Mouse (Mus musculus) midbrain, embryonic 11.5 days (tissue): ENCODE results near the gene Wdr91. TPM values are rescaled to one million over a fixed set of nuclear protein-coding genes. Genes with fewer than 3 reads are reported as not detected.

Source experiments
- ATAC-seq: fragments of 200-750 bp; cut with Nextera tagmentation; 2 replicates; pipeline ENCODE4 v1.8.0; 2017; ENCODE audit warnings: moderate TSS enrichment, moderate library complexity; ENCODE audit not compliant: low FRiP score
- DNase-seq: peaks from one replicate; pipeline ENCODE4 v3.0.0; 2015; ENCODE audit warnings: low spot score; ENCODE audit errors: missing footprints
- H3K27ac ChIP-seq: fragments of 300-500 bp; sonication (generic); 2 replicates; pipeline ENCODE4 v1.5.1; 2014; ENCODE audit warnings: low read depth, low read length
- H3K27me3 ChIP-seq: fragments of 300-500 bp; sonication (generic); 2 replicates; pipeline ENCODE4 v1.6.1; 2014; ENCODE audit warnings: mild to moderate bottlenecking, low read length, moderate library complexity, mixed read lengths; ENCODE audit not compliant: control insufficient read depth, insufficient read depth
- H3K36me3 ChIP-seq: fragments of 300-500 bp; sonication (generic); 2 replicates; pipeline ENCODE4 v1.6.1; 2014; ENCODE audit warnings: mild to moderate bottlenecking, low read length, moderate library complexity, mixed read lengths; ENCODE audit not compliant: control insufficient read depth, insufficient read depth
- H3K4me1 ChIP-seq: fragments of 300-500 bp; sonication (generic); 2 replicates; pipeline ENCODE4 v1.6.1; 2014; ENCODE audit warnings: low read length; ENCODE audit not compliant: control insufficient read depth, insufficient read depth
- H3K4me2 ChIP-seq: fragments of 300-500 bp; sonication (generic); 2 replicates; pipeline ENCODE4 v1.6.1; 2014; ENCODE audit warnings: mild to moderate bottlenecking, moderate library complexity
- H3K4me3 ChIP-seq: fragments of 300-500 bp; sonication (generic); 2 replicates; pipeline ENCODE4 v1.5.1; 2014; ENCODE audit warnings: low read depth, low read length
- H3K9ac ChIP-seq: fragments of 300-500 bp; sonication (generic); 2 replicates; pipeline ENCODE4 v1.6.1; 2014; ENCODE audit warnings: low read length
- H3K9me3 ChIP-seq: fragments of 300-500 bp; sonication (generic); 2 replicates; pipeline ENCODE4 v1.6.1; 2016; ENCODE audit warnings: low read length; ENCODE audit not compliant: control insufficient read depth
- WGBS: fragments of 180-500 bp; shearing (Covaris S2); extraction: QIAGEN DNeasy Blood & Tissue Kit; methylation state at CpG from one replicate; pipeline ENCODE4 v1.1.7; 2014; 5-methylcytosine and 5-hydroxymethylcytosine counted together
- polyA plus RNA-seq: library from polyadenylated mRNA; unstranded; fragments of >200 nt; fragmentation: Nextera tagmentation; extraction: Ambion mirVana; gene quantifications from 2 replicates; pipeline ENCODE4 v1.2.1, GENCODE M21; 2014

Gene Wdr91
- polyA plus RNA-seq, 1 experiment from 2014 or later: 10.4 TPM

DNA sequence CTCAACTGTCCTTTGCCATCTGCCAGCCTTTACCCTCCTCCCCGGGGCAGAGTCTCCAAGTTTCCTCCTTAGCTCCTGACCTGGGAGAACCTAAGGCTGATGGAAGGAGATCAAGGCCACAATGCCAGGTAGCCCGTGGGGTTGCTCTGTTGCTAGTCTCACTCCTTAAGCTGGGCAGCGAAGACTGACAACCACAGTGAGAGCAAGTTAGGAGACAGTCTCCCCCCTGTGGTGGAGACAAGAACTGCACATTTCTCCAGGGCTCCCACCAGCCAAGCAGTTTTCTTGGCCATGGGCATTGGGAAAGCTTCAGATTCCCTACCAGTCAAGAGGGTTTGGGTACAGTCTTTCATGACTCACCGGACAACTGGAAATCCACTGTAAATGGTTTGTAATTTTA, 16.5 kb upstream of the Wdr91 start:
- Histone ChIP-seq H3K4me1 (no peaks in the 10 kb centered on the region), H3K27me3 (no peaks in the 10 kb centered on the region), H3K9me3 (no peaks in the 10 kb centered on the region), H3K4me2 (no peak overlapping the region), H3K9ac (no peak overlapping the region), H3K27ac (no peak overlapping the region), H3K36me3 (no peaks in the 10 kb centered on the region), H3K4me3 (no peak overlapping the region)
- WGBS: 49% methylated on average over 4 of the region's 4 CpGs
- ATAC-seq (peak; percentile 14; the same call in 1 of the 2 replicates), DNase-seq (peak; percentile 98)

DNA sequence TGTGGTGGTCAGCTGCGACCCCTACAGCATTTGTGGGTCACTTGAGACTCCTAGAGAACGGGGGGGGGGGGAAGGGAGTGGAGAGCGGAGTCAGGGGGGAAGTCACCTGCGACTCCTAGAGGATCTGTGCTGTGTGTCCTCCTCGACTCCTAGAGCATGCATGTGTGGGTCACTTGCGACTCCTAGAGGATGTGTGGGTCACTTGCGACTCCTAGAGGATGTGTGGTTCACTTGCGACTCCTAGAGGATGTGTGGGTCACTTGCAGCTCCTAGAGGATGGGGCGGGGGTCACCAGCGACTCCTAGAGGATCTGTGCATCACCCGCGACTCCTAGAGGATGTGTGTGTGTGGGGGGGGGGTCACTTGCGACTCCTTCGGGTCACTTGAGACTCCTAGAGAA, 11.3 kb upstream of the Wdr91 start:
- no peak overlapping the region for H3K9ac ChIP-seq
- H3K4me2 ChIP-seq: no peak overlapping the region
- no peaks in the 10 kb centered on the region for H3K36me3 ChIP-seq
- ATAC-seq (0 out of 2 replicates have a peak, but pooled peaks have one; percentile 30), DNase-seq (no peak)
- no peaks in the 10 kb centered on the region for H3K9me3 ChIP-seq
- no peak overlapping the region for H3K4me3 ChIP-seq
- no peaks in the 10 kb centered on the region for H3K27me3 ChIP-seq
- no peaks in the 10 kb centered on the region for H3K4me1 ChIP-seq
- no peak overlapping the region for H3K27ac ChIP-seq
- 58% methylated on average over 14 of the region's 14 CpGs for WGBS

DNA sequence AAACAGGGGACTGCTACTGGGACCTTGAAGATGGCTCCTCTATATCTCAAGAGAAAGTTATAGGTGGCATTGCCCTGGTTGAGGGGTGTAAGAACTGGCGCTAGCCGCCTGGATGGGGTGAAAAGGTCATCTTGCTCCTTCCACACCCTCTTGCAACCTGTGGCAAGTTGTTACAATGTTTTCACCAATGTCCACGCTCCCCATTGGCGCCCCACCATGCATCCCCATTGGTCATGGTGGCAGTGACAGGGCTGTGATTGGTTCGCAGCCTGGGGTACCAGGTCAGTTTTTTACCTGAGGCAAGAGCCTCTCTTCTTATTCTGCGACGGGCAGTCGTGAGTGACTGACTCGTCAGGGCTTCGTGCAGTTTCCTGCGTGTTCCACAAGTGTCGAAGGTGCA, 10.0 kb upstream of the Wdr91 start:
- DNase-seq (no peak), ATAC-seq (no peak)
- Histone ChIP-seq H3K4me3 (no peak overlapping the region), H3K27ac (no peak overlapping the region), H3K4me2 (no peak overlapping the region), H3K4me1 (no peaks in the 10 kb centered on the region), H3K9ac (no peak overlapping the region), H3K36me3 (no peaks in the 10 kb centered on the region), H3K27me3 (no peaks in the 10 kb centered on the region), H3K9me3 (no peaks in the 10 kb centered on the region)
- WGBS: 94% methylated on average over 12 of the region's 12 CpGs

DNA sequence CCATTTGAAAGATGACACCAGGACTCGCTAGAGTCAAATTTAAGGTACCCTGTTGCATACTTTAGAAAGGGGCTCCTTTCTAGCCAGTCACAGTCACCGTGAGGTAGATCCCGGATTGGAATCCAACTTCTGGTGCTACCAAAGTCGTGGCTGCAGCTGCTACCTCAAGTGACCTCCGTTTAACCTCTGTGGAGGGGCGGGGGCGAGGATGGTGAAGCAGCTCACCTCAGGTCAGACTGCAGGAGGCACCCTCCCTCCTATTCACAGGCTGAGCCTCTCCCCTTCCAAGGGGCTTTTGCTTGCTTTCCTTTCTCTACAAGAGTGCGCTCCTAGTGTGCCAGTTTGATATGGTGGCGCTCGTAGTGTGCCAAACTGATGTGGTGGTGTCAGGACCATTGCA, 9.3 kb upstream of the Wdr91 start, which contains the start of gene Stra8:
Gene Stra8 (plus strand): TSS at position 208 of the 400 bp plus-strand sequence.
- no peak within 1 kb of the TSS for H3K27ac ChIP-seq
- DNase-seq: no peak
- H3K9me3 ChIP-seq: no peaks in the 10 kb centered on the region
- WGBS: 55% methylated on average over 10 of the region's 10 CpGs
- H3K4me2 ChIP-seq: no peak within 1 kb of the TSS
- H3K27me3 ChIP-seq: no peaks in the 10 kb centered on the region
- H3K36me3 ChIP-seq: no peaks in the 10 kb centered on the region
- H3K4me3 ChIP-seq: no peak within 1 kb of the TSS
- ATAC-seq: no peak
- H3K4me1 ChIP-seq: no peaks in the 10 kb centered on the region
- H3K9ac ChIP-seq: no peak within 1 kb of the TSS

DNA sequence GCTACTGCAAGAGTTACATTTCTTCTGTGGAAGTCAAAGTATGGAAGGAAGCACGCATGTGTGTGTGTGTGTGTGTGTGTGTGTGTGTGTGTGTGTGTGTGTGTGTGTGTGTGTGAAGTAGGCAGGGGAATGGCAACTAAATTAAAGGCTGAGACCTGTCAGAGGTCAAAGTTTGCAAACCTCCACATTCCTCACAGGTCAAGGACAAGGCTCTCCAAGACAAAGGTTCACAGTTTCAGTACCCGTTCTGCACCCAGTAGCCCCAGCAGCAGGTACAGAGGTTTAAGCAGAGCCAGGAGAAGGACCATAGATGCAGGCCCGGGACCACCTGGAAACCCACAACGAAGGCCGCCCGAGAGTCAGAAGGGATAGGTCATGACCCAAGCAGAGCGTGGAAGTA, 8.5 kb upstream of the Wdr91 start:
- H3K4me2 ChIP-seq: no peak overlapping the region
- no peaks in the 10 kb centered on the region for H3K36me3 ChIP-seq
- WGBS: 79% methylated on average over 7 of the region's 7 CpGs
- ATAC-seq: no peak
- no peak overlapping the region for H3K4me3 ChIP-seq
- no peak overlapping the region for H3K9ac ChIP-seq
- no peak for DNase-seq
- H3K9me3 ChIP-seq: no peaks in the 10 kb centered on the region
- H3K27me3 ChIP-seq: no peaks in the 10 kb centered on the region
- no peak overlapping the region for H3K27ac ChIP-seq
- no peaks in the 10 kb centered on the region for H3K4me1 ChIP-seq

DNA sequence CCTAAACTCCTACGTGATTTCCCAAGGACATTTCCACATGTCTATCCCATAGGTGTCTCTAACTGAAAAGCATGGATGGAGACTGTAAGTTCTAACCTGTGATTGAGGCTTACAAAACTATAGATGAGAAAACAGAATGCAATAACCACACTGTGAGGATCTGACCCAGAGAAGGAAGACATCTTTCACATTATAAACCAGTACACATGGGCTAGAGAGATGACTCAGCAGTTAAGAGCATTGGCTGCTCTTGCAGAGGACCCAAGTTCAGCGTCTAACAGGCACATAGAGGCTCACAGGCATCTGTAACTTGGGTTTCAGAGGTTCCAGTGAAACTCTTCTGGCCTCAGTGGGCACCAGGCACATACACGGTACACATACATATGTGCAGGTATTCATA, 3.8 kb upstream of the Wdr91 start:
- 82% methylated on average over 3 of the region's 3 CpGs for WGBS
- H3K9ac ChIP-seq: no peak overlapping the region
- no peaks in the 10 kb centered on the region for H3K27me3 ChIP-seq
- no peak overlapping the region for H3K27ac ChIP-seq
- no peak overlapping the region for H3K4me3 ChIP-seq
- no peaks in the 10 kb centered on the region for H3K9me3 ChIP-seq
- no peak overlapping the region for H3K4me2 ChIP-seq
- H3K36me3 ChIP-seq: no peaks in the 10 kb centered on the region
- DNase-seq (peak; percentile 23), ATAC-seq (no peak)
- H3K4me1 ChIP-seq: peaks cover 6% of the 10 kb centered on the region; the same call in 1 of the 2 replicates

DNA sequence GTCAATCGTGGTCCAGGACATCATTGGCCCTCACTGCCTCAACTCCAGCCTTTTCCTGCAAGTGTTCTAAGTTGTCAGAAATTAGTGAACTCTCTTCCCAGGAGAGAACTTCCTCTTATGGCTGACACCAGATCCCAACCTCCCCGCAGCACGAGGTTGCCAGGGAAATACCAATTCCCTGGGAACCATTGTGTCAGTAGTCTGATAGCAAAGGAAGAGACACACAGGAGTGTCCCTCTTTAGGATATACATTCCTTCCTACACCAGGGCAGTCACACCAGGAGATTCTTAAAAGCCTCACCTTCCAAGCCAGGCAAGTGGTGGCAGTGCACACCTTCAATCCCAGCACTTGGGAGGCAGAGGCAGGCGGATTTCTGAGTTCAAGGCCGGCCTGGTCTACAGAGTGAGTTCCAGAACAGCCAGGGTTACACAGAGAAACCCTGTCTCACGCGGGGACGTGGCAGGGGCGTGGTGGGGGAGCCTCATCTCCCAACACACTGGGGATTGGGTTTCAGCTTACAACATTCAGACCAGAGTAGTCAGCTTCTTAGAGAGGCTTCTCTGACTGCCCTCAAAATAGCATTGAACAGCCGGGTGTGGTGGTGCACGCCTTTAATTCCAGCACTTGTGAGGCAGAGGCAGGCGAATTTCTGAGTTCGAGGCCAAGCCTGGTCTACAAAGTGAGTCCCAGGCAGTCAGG, 2.8 kb upstream of the Wdr91 start:
- Histone ChIP-seq H3K36me3 (no peaks in the 10 kb centered on the region), H3K4me3 (no peak overlapping the region), H3K4me2 (no peak overlapping the region), H3K27me3 (no peaks in the 10 kb centered on the region), H3K9ac (no peak overlapping the region), H3K9me3 (no peaks in the 10 kb centered on the region), H3K27ac (no peak overlapping the region), H3K4me1 (peaks cover 8% of the 10 kb centered on the region; the same call in 1 of the 2 replicates)
- ATAC-seq: no peak
- WGBS: 87% methylated on average over 13 of the region's 13 CpGs
- DNase-seq: no peak

DNA sequence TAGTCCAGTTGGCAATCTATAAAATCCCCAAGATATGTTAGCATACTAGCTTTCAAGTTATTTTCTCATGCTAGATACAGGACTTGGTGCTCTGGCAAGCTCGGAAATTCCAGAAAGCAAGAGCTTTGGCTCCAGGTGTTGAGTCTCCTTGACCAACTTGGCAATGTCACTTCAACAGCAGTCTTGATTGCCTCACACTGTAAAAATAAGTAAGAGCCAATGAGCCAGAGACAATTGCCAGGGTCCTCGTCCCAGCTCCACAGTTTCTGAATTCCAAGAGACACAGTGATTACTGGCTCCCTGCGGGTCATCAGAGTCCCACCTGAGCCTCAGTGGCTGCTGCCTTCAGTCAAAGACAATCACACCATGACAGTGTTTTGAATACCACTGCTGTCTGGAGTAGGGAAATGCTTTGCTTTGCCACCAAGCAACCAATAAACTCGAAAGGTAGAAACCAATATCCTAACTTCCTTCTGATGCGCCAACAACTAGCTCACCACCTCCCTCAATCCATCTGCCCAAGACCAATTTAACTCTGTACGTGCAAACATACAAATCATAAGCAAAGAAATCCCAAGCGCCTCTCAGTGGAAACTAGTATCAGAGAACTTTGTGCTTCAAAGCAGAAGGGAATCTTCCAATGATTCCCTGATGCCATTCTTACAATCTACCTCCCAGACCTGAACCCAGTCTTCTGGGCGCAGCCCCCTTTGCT, 888 bp downstream of the Wdr91 start:
- no peak overlapping the region for H3K27ac ChIP-seq
- H3K9me3 ChIP-seq: no peaks in the 10 kb centered on the region
- no peak for ATAC-seq

DNA sequence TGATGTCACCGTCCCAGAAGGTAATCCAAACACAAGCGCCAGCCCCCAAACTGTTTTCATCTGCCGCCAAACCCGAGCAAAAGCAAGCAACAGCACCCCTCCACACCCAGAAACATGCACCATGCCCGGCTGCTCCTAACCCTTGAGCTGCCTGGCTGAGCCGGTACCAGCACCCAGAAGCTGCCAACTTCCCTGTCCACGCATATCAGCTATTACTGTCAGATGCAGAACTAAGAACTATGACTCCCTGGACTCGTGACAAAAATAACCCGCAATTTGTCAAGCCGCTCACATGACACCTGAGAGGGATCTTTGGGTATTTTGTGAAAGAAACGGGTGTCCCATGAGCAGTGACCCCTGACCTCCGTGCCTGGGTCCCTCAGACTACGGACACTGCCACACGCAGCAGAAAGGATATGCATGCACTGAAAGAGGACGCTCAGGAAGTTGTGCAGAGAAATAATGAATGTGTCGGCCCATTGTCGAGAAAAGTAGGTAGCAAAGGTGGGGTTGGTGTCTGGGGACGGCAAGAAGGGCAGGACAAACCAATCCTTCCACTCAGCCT, 2.9 kb downstream of the Wdr91 start:
- no peak overlapping the region for H3K4me3 ChIP-seq
- 87% methylated on average over 18 of the region's 18 CpGs for WGBS
- H3K36me3 ChIP-seq: peaks cover 5% of the 10 kb centered on the region; the same call in 1 of the 2 replicates
- H3K4me1 ChIP-seq: peaks cover 8% of the 10 kb centered on the region; the same call in 1 of the 2 replicates
- H3K27me3 ChIP-seq: no peaks in the 10 kb centered on the region
- DNase-seq (no peak), ATAC-seq (no peak)
- H3K9ac ChIP-seq: no peak overlapping the region
- no peak overlapping the region for H3K27ac ChIP-seq
- no peak overlapping the region for H3K4me2 ChIP-seq
- no peaks in the 10 kb centered on the region for H3K9me3 ChIP-seq

More for the DNA sequence above, 888 bp downstream of the Wdr91 start:
- H3K4me2 ChIP-seq: peak overlapping the region; percentile 49
- H3K4me3 ChIP-seq: peak overlapping the region; percentile 66
- H3K9ac ChIP-seq: peak overlapping the region; percentile 75
- H3K4me1 ChIP-seq: peaks cover 8% of the 10 kb centered on the region; the same call in 1 of the 2 replicates
- H3K36me3 ChIP-seq: peaks cover 5% of the 10 kb centered on the region; the same call in 1 of the 2 replicates
- 52% methylated on average over 8 of the region's 8 CpGs for WGBS
- DNase-seq: no peak
- no peaks in the 10 kb centered on the region for H3K27me3 ChIP-seq
